Mouse (Mus musculus) kidney, adult 2 months (tissue): ENCODE data around the gene Htra2.

Experiments
- CTCF ChIP-seq: fragments of 200-500 bp; conservative IDR thresholded peaks from 2 replicates; pipeline ENCODE4 v1.5.1; 2011; ENCODE audit warnings: low read depth, mild to moderate bottlenecking, control low read depth, low read length, moderate library complexity, mixed read lengths; ENCODE audit not compliant: insufficient read depth, insufficient read length
- POLR2A ChIP-seq: fragments of 200-500 bp; IDR thresholded peaks from one replicate; pipeline ENCODE4 v1.6.1; 2011; ENCODE audit warnings: low read depth, low read length, control low read depth

DNA sequence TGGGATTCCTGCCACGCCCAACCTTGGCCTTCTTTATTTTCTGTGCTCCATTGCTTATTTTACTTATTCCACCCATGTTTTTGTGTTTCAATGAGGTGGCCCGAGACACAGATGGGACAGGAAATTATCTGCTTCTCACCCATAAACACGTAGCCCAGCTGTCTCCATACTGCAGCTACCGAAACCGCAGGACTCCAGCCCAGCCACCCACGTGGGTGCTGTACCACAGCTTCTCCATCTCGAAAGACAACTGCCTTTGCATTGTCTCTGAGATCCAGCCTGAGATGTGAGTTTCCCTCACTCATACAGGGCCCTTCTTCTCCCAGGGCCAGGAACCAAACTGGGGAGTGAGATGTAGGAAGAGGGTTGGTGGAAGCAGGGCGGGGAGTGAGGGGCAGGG lies 10.9 kb upstream of the Htra2 start:
- TF ChIP-seq POLR2A: no peak
- no peak for TF ChIP-seq CTCF
